ENCODE assay signal across 14 mouse cellular contexts in the genomic region with DNA sequence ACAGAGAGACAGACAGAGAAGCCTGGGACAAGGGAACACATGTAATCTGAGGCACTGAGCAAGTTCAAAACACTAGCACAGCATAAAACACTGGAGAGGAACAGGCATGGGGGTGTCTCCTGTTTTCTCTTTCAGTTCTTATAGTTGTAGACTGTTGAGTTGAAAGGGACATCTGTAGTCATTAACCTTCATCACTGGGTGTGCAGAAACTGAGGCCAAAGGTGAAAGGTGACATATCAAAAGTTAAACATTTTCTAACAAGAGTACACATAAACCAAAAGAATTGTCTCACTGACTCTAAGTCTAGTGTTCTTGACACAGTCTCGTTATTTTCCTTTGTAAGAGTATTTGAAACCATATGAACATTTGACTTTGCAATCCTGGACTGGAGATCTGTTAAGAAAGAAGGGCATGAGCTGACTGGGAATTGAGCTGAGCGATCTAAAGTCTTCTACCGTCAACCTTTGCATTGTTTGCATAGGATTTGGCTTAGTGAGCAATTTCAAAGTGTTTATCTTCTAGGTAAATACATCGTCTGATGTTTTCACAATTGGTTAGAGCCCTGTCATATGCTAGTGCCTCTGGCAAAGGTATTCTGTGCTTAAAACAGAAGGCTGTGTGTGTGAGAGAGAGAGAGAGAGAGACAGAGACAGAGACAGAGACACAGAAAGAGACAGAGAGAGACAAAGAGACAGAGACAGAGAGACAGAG.
"Had no signal": no experiment of that assay in that cellular context is flagged by ENCODE, and none has a peak within 500 bp of the region (broad histone marks: within the 10 kb centered on the region; RNA-seq: fewer than 3 reads in every experiment).

No protein-coding gene starts in this region.

- H3K9me3 ChIP-seq: hindbrain, embryonic 10.5 days; limb, embryonic 13.5 days; midbrain, embryonic 10.5 days; neural tube, embryonic 13.5 days had no signal

- DNase-seq: left cerebral cortex, postnatal 4 days; lung, embryonic 14.5 days; lung, postnatal 10 days; right cerebral cortex, postnatal 14 days; thymus, postnatal 4 days had no signal

- H3K9ac ChIP-seq: hindbrain, embryonic 14.5 days; limb, embryonic 13.5 days; liver, embryonic 14.5 days; lung, embryonic 14.5 days; neural tube, embryonic 13.5 days had no signal

- H3K4me2 ChIP-seq: hindbrain, embryonic 14.5 days; limb, embryonic 13.5 days; lung, embryonic 14.5 days; neural tube, embryonic 13.5 days had no signal

- H3K27ac ChIP-seq: hindbrain, embryonic 10.5 days; hindbrain, embryonic 14.5 days; kidney, postnatal 0 days; layer of hippocampus, adult 2 months; limb, embryonic 13.5 days; liver, embryonic 14.5 days; midbrain, embryonic 10.5 days; neural tube, embryonic 13.5 days had no signal

- ATAC-seq: midbrain, embryonic 16.5 days had no signal

- H3K27me3 ChIP-seq: limb, embryonic 13.5 days; neural tube, embryonic 13.5 days had no signal

- H3K4me1 ChIP-seq: hindbrain, embryonic 10.5 days; limb, embryonic 13.5 days had no signal

- H3K4me3 ChIP-seq: hindbrain, embryonic 10.5 days; layer of hippocampus, adult 2 months; limb, embryonic 13.5 days; midbrain, embryonic 10.5 days; neural tube, embryonic 13.5 days had no signal

- H3K36me3 ChIP-seq: hindbrain, embryonic 10.5 days; limb, embryonic 13.5 days; midbrain, embryonic 10.5 days; neural tube, embryonic 13.5 days had no signal
